In genomic region chr13:104089387-104089786, GRCm38 (mm10) we compare ENCODE assay signal across 7 mouse cellular contexts. TPM values are rescaled to one million over a fixed set of nuclear protein-coding genes. Genes with fewer than 3 reads are reported as not detected.
DNase-seq lines count a peak whose midpoint lies in the region; ATAC-seq and TF ChIP-seq lines count a peak whose summit lies in the region.

No protein-coding gene starts in this region.

- H3K4me2 ChIP-seq in forebrain, embryonic 15.5 days (replicated peaks) = no peak overlapping the region
- H3K4me2 ChIP-seq in kidney, embryonic 16.5 days (replicated peaks; ENCODE audit: low read depth, low read length) = no peak overlapping the region

- TF ChIP-seq CTCF in brain, embryonic 14.5 days (IDR thresholded peaks at IDR 0.05; ENCODE audit: borderline replicate concordance, extremely low read depth, insufficient read depth, insufficient read length) = peak; percentile 78
- TF ChIP-seq CTCF in small intestine, adult 2 months (IDR thresholded peaks at IDR 0.05; ENCODE audit: extremely low read depth, insufficient read length, insufficient replicate concordance, low read depth, low read length) = peak; percentile 74; the same call in 1 of the 2 replicates

- DNase-seq in urinary bladder, postnatal 14 days (ENCODE audit: low spot score) = peak; percentile 22
- DNase-seq in urinary bladder, adult 18-20 months (ENCODE audit: low spot score in 2 of 2) = no peak
- DNase-seq in brain, embryonic 14.5 days (ENCODE audit: low read depth) = peak; percentile 62
- DNase-seq in lung, postnatal 36 days = peak; percentile 62

- H3K9ac ChIP-seq in forebrain, embryonic 15.5 days (replicated peaks) = no peak overlapping the region
- H3K9ac ChIP-seq in kidney, embryonic 16.5 days (replicated peaks; ENCODE audit: low read length) = no peak overlapping the region

- 10% methylated on average over 1 of the region's 1 CpGs for WGBS in forebrain, embryonic 15.5 days
- WGBS in kidney, embryonic 16.5 days = 0% methylated on average over 1 of the region's 1 CpGs
- 8% methylated on average over 1 of the region's 1 CpGs for WGBS in small intestine, adult 2 months

- H3K36me3 ChIP-seq in forebrain, embryonic 15.5 days = no peaks in the 10 kb centered on the region
- H3K36me3 ChIP-seq in kidney, embryonic 16.5 days (ENCODE audit: insufficient read depth, low read length) = no peaks in the 10 kb centered on the region
- H3K36me3 ChIP-seq in small intestine, adult 2 months (ENCODE audit: control insufficient read depth, insufficient read depth, low read length) = no peaks in the 10 kb centered on the region

- no peak overlapping the region for H3K27ac ChIP-seq in forebrain, embryonic 15.5 days (replicated peaks)
- H3K27ac ChIP-seq in kidney, embryonic 16.5 days (ENCODE audit: low read length) = no peak overlapping the region
- H3K27ac ChIP-seq in small intestine, adult 2 months (ENCODE audit: insufficient read depth, low read depth, low read length) = no peak overlapping the region

- no peaks in the 10 kb centered on the region for H3K9me3 ChIP-seq in forebrain, embryonic 15.5 days
- no peaks in the 10 kb centered on the region for H3K9me3 ChIP-seq in kidney, embryonic 16.5 days (ENCODE audit: low read length)

- peak; percentile 54; the same call in 1 of the 2 replicates for ATAC-seq in forebrain, embryonic 15.5 days (replicated peaks)
- ATAC-seq in kidney, embryonic 16.5 days (ENCODE audit: low FRiP score, low TSS enrichment) = peak; percentile 83; the same call in 1 of the 2 replicates

- H3K4me3 ChIP-seq in forebrain, embryonic 15.5 days = no peak overlapping the region
- no peak overlapping the region for H3K4me3 ChIP-seq in kidney, embryonic 16.5 days (ENCODE audit: low read length)
- H3K4me3 ChIP-seq in small intestine, adult 2 months (ENCODE audit: low read depth, low read length) = no peak overlapping the region

- TF ChIP-seq POLR2A in brain, embryonic 14.5 days (IDR thresholded peaks at IDR 0.05; ENCODE audit: borderline replicate concordance, extremely low read depth, insufficient read depth, insufficient read length, poor library complexity, severe bottlenecking) = no peak
- no peak for TF ChIP-seq POLR2A in small intestine, adult 2 months (IDR thresholded peaks at IDR 0.05; ENCODE audit: low read depth, low read length)

- H3K27me3 ChIP-seq in forebrain, embryonic 15.5 days = no peaks in the 10 kb centered on the region
- no peaks in the 10 kb centered on the region for H3K27me3 ChIP-seq in kidney, embryonic 16.5 days (ENCODE audit: insufficient read depth, low read length)
- no peaks in the 10 kb centered on the region for H3K27me3 ChIP-seq in small intestine, adult 2 months (ENCODE audit: control insufficient read depth, insufficient read depth, low read length)

- H3K4me1 ChIP-seq in forebrain, embryonic 15.5 days = no peaks in the 10 kb centered on the region
- H3K4me1 ChIP-seq in kidney, embryonic 16.5 days (ENCODE audit: insufficient read depth, low read length) = no peaks in the 10 kb centered on the region
- no peaks in the 10 kb centered on the region for H3K4me1 ChIP-seq in small intestine, adult 2 months (ENCODE audit: control insufficient read depth, insufficient read depth, insufficient read length, low read length)

RNA-seq across cellular contexts. Expression of gene Nln, which starts 20.0 kb away (rescaled TPM):
- polyA plus RNA-seq in brain, embryonic 14.5 days (2012; rRNA removed) = 24.3 and 35.3 TPM in 2 replicates
- 35.7 and 38.1 TPM in 2 replicates for polyA plus RNA-seq in forebrain, embryonic 15.5 days (2015; fragmentation: Nextera tagmentation; extraction: Ambion mirVana)
- 19.7 and 20.5 TPM in 2 replicates for polyA plus RNA-seq in kidney, embryonic 16.5 days (2015; fragmentation: Nextera tagmentation; extraction: Ambion mirVana)
- 2.0 and 3.1 TPM in 2 replicates for polyA plus RNA-seq in small intestine, adult 2 months (2012; rRNA removed)

RNA-seq across cellular contexts. Expression of gene Sgtb, which starts 20.2 kb away (rescaled TPM):
- polyA plus RNA-seq in brain, embryonic 14.5 days (2012; rRNA removed) = 19.3 and 23.7 TPM in 2 replicates
- polyA plus RNA-seq in forebrain, embryonic 15.5 days (2015; fragmentation: Nextera tagmentation; extraction: Ambion mirVana) = 32.2 and 34.4 TPM in 2 replicates
- 6.7 and 7.1 TPM in 2 replicates for polyA plus RNA-seq in kidney, embryonic 16.5 days (2015; fragmentation: Nextera tagmentation; extraction: Ambion mirVana)
- 0.47 and 0.48 TPM in 2 replicates for polyA plus RNA-seq in small intestine, adult 2 months (2012; rRNA removed)

Comparison
In these comparisons a context has a peak if more than half of its experiments do, and no peak if none do; other contexts are left out.
1. DNase-seq: peak in urinary bladder, postnatal 14 days (single experiment), brain, embryonic 14.5 days (single experiment) and lung, postnatal 36 days (single experiment); none in urinary bladder, adult 18-20 months (0 of 2).